Mouse (Mus musculus): ENCODE measurements around the gene Lrrk1.

Lrrk1 gene

GRCm38 (mm10) chr7:66253975-66254651 lies 134.0 kb downstream of the Lrrk1 start:
- peak in 1 of 2 experiments; percentile 7 for DNase-seq (ENCODE audit: low spot score in 2 of 2)

DNA sequence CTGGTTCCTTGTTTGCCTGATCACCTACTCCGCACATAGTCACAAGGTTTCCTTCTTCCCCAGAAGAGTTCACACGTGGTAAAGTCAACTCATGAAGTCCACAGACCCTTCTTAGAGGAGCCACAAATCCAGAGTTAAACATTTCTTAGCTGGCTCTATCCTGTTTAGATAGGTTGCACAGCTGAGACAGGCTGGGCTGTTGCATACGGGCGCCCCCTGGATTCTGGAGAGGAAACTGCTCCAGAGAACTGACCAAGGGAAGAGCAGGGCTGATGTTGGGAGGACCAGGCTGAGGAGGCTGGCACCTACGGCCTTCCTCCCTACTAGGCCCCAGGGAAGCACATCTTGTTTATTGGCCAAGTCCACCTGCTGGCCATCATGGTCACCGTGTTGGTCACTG lies 138.1 kb downstream of the Lrrk1 start:
- DNase-seq (ENCODE audit: low spot score in 2 of 2), result peak; percentile 65 to 80

- DNase-seq (ENCODE audit: low spot score in 2 of 2), result no peak
Observed at GRCm38 (mm10) chr7:66249426-66249825, 138.7 kb downstream of the Lrrk1 start.

DNA sequence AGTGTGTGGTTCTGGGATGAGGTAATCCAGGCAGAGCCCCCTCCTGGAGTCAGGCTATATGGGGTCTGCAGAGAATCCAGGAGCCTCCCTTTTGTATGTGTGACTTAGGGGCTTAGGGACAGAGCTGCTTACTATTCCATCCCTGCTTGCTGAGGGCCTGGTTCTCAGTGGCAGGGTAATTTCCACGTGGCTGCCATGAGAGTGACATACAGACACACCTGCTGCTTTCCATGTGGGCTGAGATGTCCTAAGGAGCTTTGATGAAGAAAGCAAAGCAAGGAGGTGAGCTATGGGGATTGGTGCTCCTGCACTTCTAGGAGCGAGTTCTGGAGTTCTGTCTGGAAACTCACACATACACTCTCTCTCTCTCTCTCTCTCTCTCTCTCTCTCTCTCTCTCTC lies 139.1 kb downstream of the Lrrk1 start:
- no peak for DNase-seq (ENCODE audit: low spot score in 2 of 2)

- no peak for DNase-seq (ENCODE audit: low spot score in 2 of 2)
Observed at GRCm38 (mm10) chr7:66248270-66248669, 139.9 kb downstream of the Lrrk1 start.

GRCm38 (mm10) chr7:66247274-66248021 lies 140.7 kb downstream of the Lrrk1 start:
- DNase-seq (ENCODE audit: low spot score in 2 of 2), result peak; percentile 82 to 92

- DNase-seq (ENCODE audit: low spot score in 2 of 2), result peak in 1 of 2 experiments; percentile 17
Observed at GRCm38 (mm10) chr7:66246716-66247235, 141.4 kb downstream of the Lrrk1 start.

- peak in 1 of 2 experiments; percentile 13 for DNase-seq (ENCODE audit: low spot score in 2 of 2)
Observed at GRCm38 (mm10) chr7:66245646-66246045, 142.5 kb downstream of the Lrrk1 start.

- no peak for DNase-seq (ENCODE audit: low spot score in 2 of 2)
Observed at GRCm38 (mm10) chr7:66243766-66244325, 144.3 kb downstream of the Lrrk1 start.

DNA sequence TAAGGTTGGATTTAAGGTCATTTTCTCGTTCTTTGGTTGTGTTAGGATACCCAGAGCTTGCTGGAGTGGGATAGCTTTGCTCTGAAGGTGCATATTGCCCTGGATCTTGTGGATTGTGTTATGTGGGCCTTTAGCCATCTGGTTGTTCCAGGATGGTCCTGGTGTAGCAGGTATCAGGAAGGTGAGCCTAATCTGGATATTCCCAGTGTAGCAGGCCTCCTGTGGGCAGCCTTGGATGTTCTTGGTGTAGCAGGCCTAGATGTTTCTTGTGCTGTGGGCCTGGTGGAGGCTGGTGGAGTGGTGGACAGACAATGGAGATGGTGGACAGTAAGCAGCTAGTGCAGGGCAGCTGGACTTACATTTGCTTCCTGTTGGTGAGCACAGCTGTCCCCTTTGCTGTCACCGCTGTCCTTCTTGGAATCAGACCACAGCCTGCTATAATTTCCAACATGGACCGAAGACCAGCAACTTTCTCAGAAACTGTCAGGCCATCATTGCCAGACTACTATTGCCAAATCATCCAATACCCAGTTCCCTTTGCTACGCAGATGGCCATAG lies 146.2 kb downstream of the Lrrk1 start:
- DNase-seq (ENCODE audit: low spot score in 2 of 2), result peak in 1 of 2 experiments; percentile 2

DNA sequence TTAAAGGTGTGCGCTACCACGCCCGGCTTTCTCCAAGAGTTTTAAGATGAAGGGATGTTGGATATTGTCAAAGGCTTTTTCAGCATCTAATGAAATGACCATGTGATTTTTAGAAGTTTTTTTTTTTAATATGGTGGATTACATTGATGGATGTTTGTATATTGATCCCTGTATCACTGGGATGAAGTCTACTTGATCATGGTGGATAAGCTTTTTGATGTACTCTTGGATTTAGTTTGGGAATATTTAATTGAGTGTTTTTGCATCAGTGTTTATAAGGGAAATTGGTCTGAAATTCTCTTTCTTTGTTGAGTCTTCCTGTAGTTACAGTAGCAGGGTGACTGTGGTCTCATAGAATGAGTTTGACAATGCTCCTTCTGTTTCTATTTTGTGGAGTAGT lies 150.0 kb downstream of the Lrrk1 start:
- no peak for DNase-seq (ENCODE audit: low spot score in 2 of 2)

- DNase-seq (ENCODE audit: low spot score in 2 of 2), result peak in 1 of 2 experiments; percentile 10
Observed at GRCm38 (mm10) chr7:66233947-66234516, 154.1 kb downstream of the Lrrk1 start.

- peak in 1 of 2 experiments; percentile 9 for DNase-seq (ENCODE audit: low spot score in 2 of 2)
Observed at GRCm38 (mm10) chr7:66233141-66233946, 154.8 kb downstream of the Lrrk1 start.

DNA sequence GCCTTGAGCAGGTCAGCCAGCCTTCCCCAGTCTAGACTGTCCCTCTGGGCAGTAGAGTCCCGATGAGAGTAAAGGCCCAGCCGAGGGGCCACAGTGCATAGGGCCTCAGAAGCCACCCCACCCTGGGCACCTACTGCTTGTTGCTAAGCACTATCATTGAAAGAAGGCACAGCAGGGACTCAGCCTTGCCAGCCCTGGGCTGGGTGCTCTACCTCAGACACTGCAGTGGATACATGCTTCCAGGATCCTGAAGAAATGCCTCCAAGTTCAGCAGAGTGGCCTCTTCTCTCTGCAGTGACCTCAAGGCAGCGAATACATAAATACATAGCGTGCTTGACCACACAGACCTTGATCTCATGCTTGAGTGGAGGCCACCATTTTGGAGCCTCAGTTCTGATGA lies 156.3 kb downstream of the Lrrk1 start:
- DNase-seq (ENCODE audit: low spot score in 2 of 2), result peak in 1 of 2 experiments; percentile 14

DNA sequence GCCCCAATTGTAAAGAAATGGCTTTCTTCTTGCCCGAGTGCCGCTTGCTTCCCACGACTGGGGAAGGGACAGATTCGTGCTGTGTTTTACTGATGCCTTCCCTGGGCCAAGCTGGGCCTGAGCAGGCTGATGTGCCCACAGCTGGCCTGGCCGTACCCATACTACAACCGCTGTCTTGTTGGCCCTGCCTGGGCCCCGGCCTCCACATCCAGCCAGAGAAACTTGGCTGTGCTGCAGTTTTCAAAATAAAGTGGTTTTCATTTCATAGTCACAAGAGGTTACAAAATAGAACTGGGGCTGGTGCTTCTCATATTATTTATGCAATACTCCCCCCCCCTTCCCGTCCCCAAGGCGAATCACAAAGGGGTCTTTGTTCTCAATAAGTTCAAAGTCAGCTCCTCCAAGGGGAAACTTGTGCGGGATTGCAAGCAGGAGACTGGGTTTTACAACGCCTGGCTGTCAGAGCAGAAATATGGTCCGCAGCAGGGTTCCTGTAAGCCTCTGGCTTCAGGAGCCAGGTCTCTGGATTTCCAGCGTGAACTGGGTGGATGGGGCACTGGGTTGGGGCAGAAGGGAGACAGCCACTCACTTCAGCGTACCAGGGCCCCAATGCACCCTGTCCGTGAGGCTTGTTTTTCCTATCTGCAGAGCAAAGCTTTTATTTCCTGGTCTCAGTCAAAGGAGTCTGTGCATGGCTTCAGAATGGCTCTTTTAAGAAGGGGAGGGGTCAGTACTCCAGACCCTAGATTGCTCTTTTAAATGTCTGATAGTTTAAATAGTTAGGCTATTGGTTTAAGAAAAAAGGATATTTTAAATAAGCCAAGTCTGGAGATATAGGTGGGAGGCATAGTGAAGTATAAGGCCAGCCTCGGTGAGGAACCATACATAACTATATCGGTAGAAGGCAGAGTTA lies 157.3 kb downstream of the Lrrk1 start:
- DNase-seq (ENCODE audit: low spot score in 2 of 2), result peak; percentile 62 to 69

GRCm38 (mm10) chr7:66230246-66230637 lies 157.9 kb downstream of the Lrrk1 start:
- no peak for DNase-seq (ENCODE audit: low spot score in 2 of 2)

DNA sequence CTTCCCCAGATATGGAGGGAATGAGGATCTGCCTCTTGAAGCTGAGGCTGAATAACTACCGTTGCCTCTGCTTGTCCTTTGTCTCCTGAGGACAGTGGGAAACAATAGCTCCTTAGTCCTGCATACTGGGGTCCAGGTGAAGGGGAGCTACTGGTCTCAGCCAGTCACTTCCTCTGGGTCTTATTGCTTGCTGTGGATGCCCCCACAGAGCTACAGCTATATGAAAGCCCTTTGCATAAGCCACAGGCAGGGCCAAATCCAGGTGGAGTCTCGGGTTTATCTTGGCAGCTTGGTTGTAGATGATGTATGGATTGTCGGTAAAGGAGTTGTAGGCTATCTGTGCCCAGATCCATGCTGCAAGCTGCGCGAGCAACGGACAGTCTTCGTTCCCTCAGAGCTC lies 158.7 kb downstream of the Lrrk1 start:
- DNase-seq (ENCODE audit: low spot score in 2 of 2), result no peak

GRCm38 (mm10) chr7:66228610-66228920 lies 159.6 kb downstream of the Lrrk1 start:
- no peak for DNase-seq (ENCODE audit: low spot score in 2 of 2)

- DNase-seq (ENCODE audit: low spot score in 2 of 2), result no peak
Observed at GRCm38 (mm10) chr7:66227814-66228609, 160.1 kb downstream of the Lrrk1 start.

Measured in right cerebral cortex, postnatal 10 days (tissue).